Mouse (Mus musculus) adrenal gland (tissue): ENCODE data around the gene Ptgds.

Source experiments
- intact Hi-C: fragments of 180-260 bp; cut with DNase I; formaldehyde crosslinking; loops from one replicate; pipeline ENCODE4 v1.15.1; 2025

Gene Ptgds

DNA sequence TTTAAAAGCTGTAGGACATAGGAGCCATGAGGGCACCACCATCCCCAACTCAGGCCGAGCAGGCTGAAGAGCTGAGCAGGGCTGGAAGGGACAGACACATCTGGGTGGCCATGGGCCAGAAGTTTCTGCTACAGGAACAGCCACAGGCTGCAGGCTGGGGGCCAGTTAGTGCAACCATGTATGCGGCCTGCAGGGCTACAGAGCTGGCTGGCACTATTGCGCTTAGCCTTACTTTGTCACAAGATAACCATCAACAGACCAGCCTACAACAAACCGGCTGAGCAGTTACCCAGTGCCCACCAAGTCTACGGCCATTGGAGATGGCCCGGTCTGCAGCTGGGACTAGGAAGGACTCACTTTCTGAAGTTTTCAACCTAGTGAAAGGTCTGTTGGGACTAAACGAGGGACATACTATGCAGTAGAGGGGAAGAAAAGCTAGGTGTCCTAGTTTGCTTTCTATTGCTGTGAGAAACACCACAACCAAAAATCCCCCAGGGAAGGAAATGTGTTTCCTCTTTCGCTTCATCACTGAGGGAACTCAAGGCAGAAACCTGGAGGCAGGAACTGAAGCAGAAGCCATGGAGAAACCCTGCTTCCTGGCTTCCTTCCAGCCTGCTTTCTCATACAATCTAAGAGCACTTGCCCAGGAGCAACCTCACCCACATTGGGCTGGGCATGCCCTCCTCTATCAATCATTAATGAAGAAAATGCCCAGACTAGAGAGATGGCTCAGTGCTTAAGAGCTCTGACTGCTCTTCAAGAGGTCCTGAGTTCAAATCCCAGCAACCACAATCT lies 18.8 kb downstream of the Ptgds start:
- intact Hi-C loops, result no loop called here

DNA sequence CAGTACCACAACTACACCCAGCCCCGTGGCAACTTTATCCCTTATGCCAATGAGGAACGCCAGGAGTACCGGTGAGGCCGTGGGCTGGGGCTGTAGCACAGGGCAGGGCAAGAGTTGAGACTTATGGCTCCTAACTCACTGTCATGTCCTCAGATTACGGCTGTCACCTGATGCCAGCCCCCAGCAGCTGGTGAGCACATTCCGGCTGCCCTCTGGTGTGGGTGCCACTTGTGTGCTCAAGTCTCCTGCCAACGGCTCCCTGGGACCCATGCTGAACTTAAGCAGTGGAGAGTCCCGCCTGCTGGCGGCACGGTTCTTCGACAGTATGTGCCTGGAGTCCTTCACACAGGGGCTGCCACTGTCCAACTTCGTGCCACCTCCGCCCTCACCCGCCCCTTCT lies 27.2 kb downstream of the Ptgds start:
- intact Hi-C loops, result no loop called here

DNA sequence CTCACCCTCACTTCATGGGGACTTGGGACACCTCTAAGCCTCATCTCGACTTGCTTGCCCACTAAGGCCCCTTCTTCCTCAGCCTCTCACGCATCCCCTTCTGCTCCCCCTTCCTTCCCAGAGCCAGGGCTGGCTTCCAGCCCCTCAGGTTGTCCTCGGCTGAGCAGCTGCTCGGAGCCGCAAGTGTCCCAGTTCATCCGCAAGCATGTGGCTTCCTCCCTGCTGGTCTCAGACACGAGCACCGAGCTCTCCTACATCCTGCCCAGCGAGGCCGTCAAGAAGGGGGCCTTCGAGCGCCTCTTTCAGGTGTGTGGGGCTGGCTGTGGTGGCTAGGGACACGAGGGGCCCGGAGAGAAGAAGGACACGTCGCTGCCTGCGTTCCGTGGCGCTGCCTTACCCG lies 28.8 kb downstream of the Ptgds start:
- intact Hi-C loops, result no loop called here

DNA sequence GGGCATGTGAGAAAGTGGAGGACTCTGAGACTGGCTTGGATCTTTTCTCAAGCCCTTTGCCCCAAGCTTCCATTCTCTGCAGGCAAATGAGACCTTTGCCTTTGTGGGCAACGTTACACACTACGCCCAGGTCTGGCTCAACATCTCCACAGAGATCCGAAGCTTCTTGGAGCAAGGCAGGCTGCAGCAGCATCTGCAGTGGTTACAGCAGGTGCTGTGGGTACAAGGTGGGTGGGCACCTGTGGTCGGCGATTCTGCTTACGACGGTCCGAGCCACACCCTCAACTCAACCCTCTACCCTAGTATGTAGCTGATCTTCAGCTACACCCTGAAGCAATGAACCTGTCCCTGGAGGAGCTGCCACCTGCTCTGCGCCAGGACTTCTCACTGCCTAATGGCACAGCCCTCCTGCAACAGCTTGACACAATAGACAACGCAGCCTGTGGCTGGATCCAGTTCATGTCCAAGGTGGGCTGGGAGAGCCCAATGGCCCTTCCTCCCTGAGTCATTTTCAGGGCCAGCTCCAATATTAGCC lies 33.5 kb downstream of the Ptgds start:
- intact Hi-C loops, result no loop called here

DNA sequence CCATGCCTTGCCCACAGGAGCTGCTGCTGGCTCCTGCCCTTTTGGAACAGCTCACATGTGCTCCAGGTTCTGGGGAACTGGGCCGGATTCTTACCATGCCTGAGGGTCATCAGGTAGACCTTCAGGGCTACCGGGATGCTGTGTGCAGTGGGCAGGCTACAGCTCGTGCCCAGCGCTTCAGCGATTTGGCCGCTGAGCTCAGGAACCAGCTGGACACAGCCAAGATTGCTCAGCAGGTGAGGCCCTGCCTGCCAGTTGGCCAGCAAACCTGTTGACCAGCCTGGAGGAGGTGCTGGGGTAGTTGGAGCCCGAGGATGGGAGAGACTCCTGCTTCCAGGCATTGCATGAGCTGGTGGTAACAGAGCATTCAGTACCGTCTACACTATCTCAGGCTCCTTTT lies 35.6 kb downstream of the Ptgds start:
- intact Hi-C loops, result no loop called here

DNA sequence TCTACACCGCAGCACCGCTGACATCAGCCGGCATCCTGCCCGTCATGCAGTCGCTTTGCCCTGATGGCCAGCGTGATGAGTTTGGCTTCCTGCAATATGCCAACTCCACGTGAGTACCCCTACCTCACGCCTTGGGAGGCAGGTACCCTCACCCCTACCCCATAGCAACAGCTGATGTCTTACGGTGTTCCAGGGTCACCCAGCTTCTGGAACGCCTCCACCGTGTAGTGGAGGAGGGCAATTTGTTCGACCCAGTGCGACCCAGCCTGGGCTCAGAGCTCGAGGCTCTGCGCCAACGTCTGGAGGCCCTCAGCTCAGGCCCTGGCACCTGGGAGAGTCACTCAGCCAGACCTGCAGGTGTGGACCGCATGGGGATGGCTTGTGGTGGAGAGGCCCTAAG lies 36.7 kb downstream of the Ptgds start:
- intact Hi-C loops, result no loop called here

DNA sequence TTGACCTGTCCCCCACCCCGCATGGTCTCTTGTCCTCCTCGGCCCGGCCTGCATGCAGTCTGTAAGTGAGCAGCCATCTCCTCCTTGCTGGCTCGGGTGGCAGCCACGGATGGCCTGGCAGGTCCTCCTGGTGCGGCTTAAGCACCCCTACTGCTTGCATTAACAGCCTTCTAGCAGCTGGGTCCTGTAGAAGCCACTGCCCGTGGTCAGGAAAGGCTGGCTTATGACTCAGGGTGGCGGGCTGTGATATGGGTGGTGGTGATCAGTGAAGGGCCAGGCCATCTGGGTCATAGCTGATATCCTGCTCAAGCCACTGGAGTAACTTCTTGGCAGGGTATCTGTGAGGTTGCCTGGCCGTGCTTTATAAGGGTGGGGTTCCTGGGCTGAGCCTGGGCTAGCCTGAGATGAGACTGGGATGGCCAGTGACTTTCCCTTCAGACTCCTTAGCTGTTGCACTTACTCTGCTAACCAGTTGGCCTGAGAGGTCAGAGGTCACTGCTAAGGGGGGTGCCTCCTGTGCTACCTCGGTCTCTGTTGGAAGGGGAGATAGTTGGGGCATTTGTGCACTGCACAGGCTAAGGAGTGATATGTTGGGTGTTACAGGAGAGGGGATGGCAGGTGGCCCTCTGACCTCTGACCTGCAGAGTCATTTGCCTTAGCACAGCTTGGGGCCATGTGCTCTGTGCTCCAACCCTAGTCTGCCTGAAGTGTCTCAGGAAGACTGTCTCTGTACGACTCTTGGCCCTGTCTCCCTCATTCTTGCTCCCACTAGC lies 37.3 kb downstream of the Ptgds start:
- intact Hi-C loops, result no loop called here

DNA sequence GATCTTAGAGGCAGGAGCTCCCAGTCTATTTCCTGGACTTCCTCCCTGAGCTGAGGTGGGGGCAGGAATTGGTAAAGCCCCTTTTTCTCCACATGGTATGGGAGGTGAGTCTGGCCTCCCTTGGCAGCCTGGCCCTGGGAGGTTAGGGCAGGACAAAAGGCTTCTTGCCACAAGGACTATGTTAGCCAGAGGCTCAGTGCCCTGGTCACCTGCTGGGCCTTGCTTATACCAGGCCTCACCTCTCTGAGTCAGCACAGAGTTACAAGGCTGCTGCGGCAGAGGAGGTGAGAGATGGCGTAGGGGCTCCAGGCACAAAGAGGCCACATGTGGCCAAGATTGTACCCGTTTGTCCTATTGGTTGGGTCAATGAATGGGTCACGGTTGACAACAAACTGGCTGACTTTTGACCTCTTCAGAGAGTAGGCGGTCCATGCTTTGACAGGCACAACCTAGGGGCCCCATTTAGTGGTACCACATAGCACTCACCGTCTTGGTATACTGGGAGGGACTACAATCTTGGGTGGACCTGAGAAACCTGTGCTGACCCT lies 38.5 kb downstream of the Ptgds start:
- intact Hi-C loops, result no loop called here

DNA sequence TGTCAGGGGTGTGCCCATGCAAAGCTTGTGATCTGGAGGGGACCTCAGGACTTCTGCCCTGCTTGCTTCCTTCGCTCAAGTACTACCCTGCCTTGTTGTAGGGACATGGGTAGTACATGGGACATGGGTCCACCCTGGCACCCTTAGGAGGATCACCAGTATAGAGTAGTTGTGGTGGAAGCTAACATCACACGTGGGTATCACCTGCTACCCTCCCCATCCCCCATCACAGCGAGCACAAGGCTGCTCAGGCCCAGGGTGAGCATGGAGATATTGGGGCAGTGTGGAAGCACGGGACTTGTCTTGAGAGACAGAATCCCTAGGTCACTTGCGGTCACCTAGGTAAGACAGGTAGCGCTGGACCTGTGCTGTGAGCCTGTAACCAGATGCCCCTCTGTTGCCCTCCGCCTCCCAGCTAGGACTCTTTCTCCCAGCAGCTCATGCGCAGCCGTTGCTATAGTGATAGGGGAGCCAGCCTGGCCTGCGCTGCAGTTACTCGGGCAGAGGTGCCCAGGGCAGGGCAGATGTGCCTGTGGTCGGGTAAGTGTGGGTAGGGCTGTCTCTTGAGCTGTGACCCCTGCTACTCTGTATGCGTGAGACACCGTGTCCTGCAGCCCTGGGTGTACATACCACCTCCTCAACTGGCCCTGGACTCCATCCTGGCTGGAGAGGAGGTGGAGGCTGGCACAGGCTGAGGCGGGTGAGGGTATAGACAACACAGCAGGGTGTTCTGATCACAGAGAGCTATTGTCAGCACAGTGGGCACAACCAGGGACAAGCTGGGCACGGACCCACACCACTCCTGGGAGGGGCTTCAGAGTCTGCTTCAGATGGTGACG lies 39.2 kb downstream of the Ptgds start:
- intact Hi-C loops, result no loop called here

DNA sequence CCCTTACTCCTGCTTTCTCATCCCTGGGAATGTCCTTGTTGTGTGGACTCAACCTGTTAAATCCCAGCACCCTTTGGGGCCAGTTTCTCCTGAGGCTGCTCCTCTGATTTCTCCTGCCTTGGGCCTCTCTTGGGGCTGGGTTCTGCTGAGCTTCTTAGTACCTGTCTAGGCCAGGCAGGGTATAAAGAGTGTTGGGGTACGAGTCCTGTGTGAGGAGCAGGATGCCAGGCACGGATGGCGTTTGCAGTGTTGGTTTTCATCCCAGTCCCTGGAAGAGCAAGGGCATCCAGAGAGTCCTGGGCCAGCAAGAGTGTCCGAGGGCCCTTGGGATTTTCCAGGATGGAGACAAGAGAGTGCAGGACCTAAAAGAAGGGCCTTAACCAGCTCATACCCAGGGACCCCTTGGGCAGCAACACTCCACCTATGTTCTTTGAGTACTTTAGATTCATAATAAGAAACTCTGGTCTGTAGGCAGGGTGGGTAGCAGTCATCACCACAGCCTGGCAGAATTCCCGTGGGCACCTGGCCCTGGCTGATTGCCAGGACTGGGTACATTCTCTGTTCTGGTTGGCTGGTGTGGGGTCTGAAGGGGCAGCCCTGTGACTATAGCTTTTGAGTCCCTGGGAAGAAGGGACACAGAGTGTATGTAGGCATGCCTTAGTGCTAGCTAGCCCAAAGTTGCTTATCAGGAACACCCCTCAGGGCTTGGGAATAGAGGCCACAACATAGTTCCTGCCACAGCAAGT lies 40.2 kb downstream of the Ptgds start:
- intact Hi-C loops, result no loop called here

DNA sequence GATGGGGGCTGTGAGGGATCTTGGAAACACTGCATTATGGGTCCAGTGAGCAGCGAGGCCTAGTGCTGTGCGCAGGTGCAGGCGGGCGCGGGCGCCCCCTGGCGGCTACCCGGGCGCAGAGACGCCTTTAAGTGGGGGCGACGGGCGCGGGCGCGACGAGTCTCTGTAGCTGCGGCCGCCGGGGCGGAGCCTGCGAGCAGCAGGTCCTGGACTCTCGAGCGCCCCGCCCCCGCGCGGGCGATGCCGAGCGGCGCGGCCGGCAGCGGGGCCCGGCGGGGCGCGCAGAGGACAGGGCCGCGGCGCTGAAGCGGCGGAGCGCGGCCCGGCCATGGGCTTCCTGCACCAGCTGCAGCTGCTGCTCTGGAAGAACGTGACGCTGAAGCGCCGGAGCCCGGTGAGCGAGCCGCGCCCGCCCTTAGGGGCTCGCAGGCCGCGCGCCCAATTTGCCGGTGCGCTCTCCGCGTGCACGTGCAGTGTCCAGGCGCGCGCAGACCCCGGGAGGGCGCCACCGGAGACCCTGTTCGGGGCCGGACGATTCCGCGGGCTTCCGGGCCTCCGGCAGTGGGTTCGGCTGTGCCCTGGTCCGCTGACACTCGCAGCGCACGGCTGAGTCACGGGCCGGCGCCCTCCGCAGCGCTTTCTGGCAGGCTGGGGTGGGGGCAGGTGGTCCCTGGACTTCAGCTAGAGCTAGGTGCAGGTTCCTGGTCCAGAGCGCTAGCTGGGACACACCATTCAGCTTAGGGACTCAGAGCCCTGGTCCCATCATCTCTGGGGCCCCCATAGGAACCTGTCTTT lies 41.2 kb downstream of the Ptgds start, which contains the start of gene Abca2:
Gene Abca2 (plus strand): TSS at position 262 of the 795 bp plus-strand sequence.
- intact Hi-C loops, result no loop called here

DNA sequence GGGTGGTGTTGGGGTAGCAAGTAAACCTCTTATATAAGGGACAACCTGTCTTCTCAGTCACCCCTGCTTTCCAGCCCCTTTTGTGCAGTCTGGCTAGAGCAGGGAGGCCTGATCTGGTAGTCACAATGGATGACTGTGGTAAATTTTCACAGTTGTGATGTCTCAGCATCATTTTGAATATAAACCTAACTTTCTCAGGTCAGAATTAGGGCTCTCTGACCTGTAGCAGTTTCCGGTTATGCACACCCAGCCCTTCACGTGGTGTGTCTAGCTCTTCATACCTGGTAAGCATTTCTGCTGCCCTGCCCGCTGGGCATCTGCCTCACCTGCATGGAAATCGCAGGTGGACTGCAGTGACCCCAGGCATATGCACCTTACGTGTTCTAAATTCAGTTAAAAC lies 42.6 kb downstream of the Ptgds start:
- intact Hi-C loops, result no loop called here

DNA sequence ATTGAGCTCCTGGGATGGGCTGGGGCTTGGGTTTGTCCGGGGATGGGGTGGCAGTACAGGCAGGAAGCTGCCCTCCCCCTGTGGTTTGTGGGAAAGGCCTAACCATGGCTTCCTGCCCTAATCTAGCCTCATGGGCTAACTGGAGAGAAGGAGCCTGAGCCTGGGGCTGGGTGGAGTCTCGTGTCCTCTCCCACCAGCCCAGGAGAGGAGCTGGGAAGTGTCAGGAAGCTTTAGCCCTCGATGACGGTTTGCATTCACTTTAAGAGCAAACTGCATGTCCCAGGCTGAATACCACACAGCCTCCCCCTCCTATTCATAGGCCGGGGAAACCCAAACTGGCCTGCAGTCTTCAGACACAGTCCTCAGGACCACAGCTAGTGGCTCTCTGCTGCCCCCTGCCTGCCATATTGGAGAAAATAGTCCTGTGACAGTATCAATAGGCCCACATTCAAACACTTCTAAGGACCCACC lies 43.1 kb downstream of the Ptgds start:
- intact Hi-C loops, result no loop called here

DNA sequence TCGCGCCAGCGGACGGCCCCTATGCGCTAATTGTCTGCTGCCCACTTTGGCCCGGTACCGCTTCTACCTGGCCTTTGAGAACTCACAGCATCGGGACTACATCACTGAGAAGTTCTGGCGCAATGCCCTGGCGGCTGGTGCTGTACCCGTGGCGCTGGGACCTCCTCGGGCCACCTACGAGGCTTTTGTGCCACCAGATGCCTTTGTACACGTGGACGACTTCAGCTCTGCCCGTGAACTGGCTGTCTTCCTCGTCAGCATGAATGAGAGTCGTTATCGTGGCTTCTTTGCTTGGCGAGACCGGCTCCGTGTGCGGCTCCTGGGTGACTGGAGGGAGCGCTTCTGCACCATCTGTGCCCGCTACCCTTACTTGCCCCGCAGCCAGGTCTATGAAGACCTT lies 44.4 kb downstream of the Ptgds start:
- intact Hi-C loops, result no loop called here

DNA sequence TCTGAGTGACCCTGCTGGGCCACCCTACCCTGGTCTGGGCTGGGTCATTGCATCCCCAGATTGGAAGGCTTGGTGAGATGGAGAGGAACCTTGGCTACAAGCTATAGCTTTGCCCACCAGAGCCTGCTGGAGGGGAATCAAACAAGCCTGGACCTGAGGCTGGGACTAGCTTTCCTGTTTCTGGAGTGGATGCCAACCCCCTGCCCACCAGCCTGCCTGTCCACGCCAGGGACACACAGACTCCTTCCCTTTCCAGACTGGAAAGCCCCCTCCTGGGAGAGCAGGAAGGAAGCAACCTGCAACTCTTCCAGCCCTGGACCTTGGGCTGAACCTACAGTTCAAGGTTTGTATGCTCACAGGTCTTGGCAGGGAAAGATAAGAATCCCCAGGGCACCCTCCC lies 46.2 kb downstream of the Ptgds start:
- intact Hi-C loops, result loop anchor here (2.0 to 5.0 kb wide), 3 partner anchors 59 to 124 kb away; partner anchors contain the start of gene Traf2

DNA sequence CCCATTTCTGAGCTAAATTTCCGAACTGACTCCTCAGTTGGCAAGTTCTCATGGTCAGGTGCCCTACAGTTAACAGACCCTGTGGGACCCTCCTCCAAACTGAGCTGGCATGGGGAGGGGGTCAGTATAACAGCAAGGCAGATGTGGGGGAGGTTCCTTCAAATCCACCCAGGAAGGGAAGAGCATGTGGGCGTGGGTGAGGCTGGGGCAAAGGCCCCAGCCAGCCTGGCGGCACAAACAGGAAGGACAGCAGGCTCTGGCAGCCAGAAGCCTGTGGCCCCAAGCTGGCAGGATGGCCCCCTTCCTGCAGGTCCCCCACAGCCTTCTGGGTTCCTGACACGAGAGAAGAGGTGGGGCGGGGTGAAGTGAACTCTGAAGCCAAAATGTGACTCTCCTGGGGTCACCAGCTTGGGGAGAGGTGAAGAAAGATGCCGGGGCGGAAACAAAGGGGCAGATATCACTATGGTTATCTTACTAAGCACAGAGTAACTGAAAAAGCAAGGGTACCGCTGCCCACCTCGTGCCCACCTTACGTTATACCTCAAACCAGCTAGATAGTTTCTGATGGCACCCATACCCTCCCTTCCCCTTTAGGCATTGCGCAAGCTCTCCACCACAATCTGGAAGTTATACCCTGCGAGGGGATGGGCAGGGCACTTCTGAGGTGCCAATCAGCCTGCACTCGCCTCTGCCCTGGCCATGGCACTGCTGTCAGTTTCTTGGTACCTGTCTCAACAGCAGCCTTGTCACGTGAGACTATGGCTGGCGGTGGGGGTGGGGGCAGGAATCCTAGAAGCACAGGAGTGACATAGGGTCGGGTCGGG lies 47.0 kb downstream of the Ptgds start, which contains the start of gene Fut7:
Gene Fut7 (plus strand): TSS at position 681 of the 824 bp plus-strand sequence.
- intact Hi-C loops, result loop anchor here (2.0 to 5.0 kb wide), 3 partner anchors 60 to 125 kb away; partner anchors contain the start of gene Traf2

DNA sequence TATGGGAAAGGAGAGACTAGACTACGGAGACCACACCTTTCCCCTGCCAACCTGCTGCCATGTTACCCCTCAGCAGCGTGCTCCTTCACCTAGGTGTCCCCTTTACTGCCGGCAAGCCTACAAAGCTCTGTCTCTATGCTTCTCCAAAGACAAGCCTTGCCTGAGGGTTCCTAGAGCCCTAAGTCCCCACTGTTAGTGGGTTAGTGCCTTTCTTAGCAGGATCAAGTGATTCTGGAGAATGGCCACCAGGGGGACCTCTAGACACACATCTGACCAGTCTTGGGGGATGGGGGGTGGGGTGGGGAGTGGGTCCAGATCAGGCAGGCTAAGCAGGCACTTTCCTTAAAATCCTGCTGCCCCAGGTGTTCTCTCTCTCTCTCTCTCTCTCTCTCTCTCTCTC lies 48.0 kb downstream of the Ptgds start:
- intact Hi-C loops, result loop anchor here (2.0 to 5.0 kb wide), 3 partner anchors 61 to 125 kb away; partner anchors contain the start of gene Traf2

DNA sequence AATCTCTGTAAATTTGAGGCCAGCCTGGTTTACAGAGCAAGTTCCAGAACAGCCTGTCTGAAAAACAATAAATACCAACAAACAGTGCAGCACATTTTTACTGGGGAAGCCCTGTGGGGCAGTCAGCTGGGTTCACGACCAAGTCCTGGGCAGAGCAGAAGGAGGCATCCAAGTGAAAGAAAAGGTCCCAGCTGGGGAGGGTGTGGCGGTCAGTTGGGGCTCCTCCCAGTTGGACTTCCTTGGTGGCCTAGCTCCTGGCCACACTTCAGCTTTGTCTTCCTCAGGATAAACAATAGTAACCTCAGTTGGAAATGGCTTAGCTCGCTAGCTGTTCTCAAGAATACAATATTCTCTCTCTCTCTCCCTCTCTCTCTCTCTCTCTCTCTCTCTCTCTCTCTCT lies 52.4 kb downstream of the Ptgds start:
- intact Hi-C loops, result no loop called here
